Mouse (Mus musculus): ENCODE results near the gene Fgr. TPM values are rescaled to one million over a fixed set of nuclear protein-coding genes. Genes with fewer than 3 reads are reported as not detected.
A peak's percentile ranks its signal among the peaks of the same experiment; 100 is the strongest.

The Fgr gene
- polyA plus RNA-seq, 1 experiment from 2014 or later, result 0.15 TPM

GRCm38 (mm10) chr4:133017597-133018262 lies 43.8 kb downstream of the Fgr start:
- no peak overlapping the region for H3K4me2 ChIP-seq (replicated peaks; ENCODE audit: low read depth)
- TF ChIP-seq EP300 (optimal IDR thresholded peaks at IDR 0.05) (no peak), CTCF (IDR thresholded peaks at IDR 0.05; ENCODE audit: low read depth) (no peak)
- H3K4me1 ChIP-seq (replicated peaks; ENCODE audit: control insufficient read depth, insufficient read depth), result peaks cover 31% of the 10 kb centered on the region
- DNase-seq (ENCODE audit: low spot score), result no peak
- no peak overlapping the region for H3K4me3 ChIP-seq (ENCODE audit: low read depth, low read length)
- ATAC-seq (ENCODE audit: low FRiP score, low TSS enrichment), result no peak
- peak overlapping the region; percentile 18 for H3K9ac ChIP-seq (ENCODE audit: low read length)
- no peaks in the 10 kb centered on the region for H3K9me3 ChIP-seq (ENCODE audit: control insufficient read depth, low read length)
- WGBS, result 59% methylated on average over 6 of the region's 6 CpGs
- H3K27me3 ChIP-seq (ENCODE audit: control insufficient read depth, insufficient read depth, low read length), result no peaks in the 10 kb centered on the region
- no peaks in the 10 kb centered on the region for H3K36me3 ChIP-seq (ENCODE audit: control insufficient read depth, insufficient read depth, low read length)
- H3K27ac ChIP-seq (replicated peaks), result peak overlapping the region; percentile 76

GRCm38 (mm10) chr4:133018263-133018798 lies 44.4 kb downstream of the Fgr start:
- peaks cover 30% of the 10 kb centered on the region for H3K4me1 ChIP-seq (replicated peaks; ENCODE audit: control insufficient read depth, insufficient read depth)
- H3K4me3 ChIP-seq (ENCODE audit: low read depth, low read length), result no peak overlapping the region
- H3K9ac ChIP-seq (ENCODE audit: low read length), result peak overlapping the region; percentile 18; the same call in 1 of the 2 replicates
- ATAC-seq (ENCODE audit: low FRiP score, low TSS enrichment) (no peak), DNase-seq (ENCODE audit: low spot score) (no peak)
- TF ChIP-seq CTCF (IDR thresholded peaks at IDR 0.05; ENCODE audit: low read depth) (no peak), EP300 (optimal IDR thresholded peaks at IDR 0.05) (no peak)
- 72% methylated on average over 3 of the region's 3 CpGs for WGBS
- no peak overlapping the region for H3K27ac ChIP-seq (replicated peaks)
- H3K27me3 ChIP-seq (ENCODE audit: control insufficient read depth, insufficient read depth, low read length), result no peaks in the 10 kb centered on the region
- H3K36me3 ChIP-seq (ENCODE audit: control insufficient read depth, insufficient read depth, low read length), result no peaks in the 10 kb centered on the region
- H3K9me3 ChIP-seq (ENCODE audit: control insufficient read depth, low read length), result no peaks in the 10 kb centered on the region
- no peak overlapping the region for H3K4me2 ChIP-seq (replicated peaks; ENCODE audit: low read depth)

- TF ChIP-seq CTCF (IDR thresholded peaks at IDR 0.05; ENCODE audit: low read depth), result no peak
- TF ChIP-seq EP300 (optimal IDR thresholded peaks at IDR 0.05), result no peak
- Histone ChIP-seq H3K27me3 (ENCODE audit: control insufficient read depth, insufficient read depth, low read length) (no peaks in the 10 kb centered on the region), H3K27ac (replicated peaks) (peak overlapping the region; percentile 45), H3K36me3 (ENCODE audit: control insufficient read depth, insufficient read depth, low read length) (no peaks in the 10 kb centered on the region), H3K4me3 (ENCODE audit: low read depth, low read length) (no peak overlapping the region), H3K4me1 (replicated peaks; ENCODE audit: control insufficient read depth, insufficient read depth) (peaks cover 38% of the 10 kb centered on the region), H3K9me3 (ENCODE audit: control insufficient read depth, low read length) (no peaks in the 10 kb centered on the region), H3K9ac (ENCODE audit: low read length) (peak overlapping the region; percentile 18; the same call in 1 of the 2 replicates), H3K4me2 (replicated peaks; ENCODE audit: low read depth) (no peak overlapping the region)
- no peak for DNase-seq (ENCODE audit: low spot score)
- 13% methylated on average over 2 of the region's 6 CpGs for WGBS
- ATAC-seq (ENCODE audit: low FRiP score, low TSS enrichment), result no peak; the same call in 1 of the 2 replicates
Measured at GRCm38 (mm10) chr4:133020721-133021120, 46.8 kb downstream of the Fgr start.

- no peaks in the 10 kb centered on the region for H3K36me3 ChIP-seq (ENCODE audit: control insufficient read depth, insufficient read depth, low read length)
- ATAC-seq (ENCODE audit: low FRiP score, low TSS enrichment), result no peak
- H3K4me3 ChIP-seq (ENCODE audit: low read depth, low read length), result no peak overlapping the region
- H3K4me1 ChIP-seq (replicated peaks; ENCODE audit: control insufficient read depth, insufficient read depth), result peaks cover 34% of the 10 kb centered on the region
- 30% methylated on average over 9 of the region's 9 CpGs for WGBS
- H3K27ac ChIP-seq (replicated peaks), result peak overlapping the region; percentile 40; the same call in 1 of the 2 replicates
- no peak overlapping the region for H3K9ac ChIP-seq (ENCODE audit: low read length)
- H3K4me2 ChIP-seq (replicated peaks; ENCODE audit: low read depth), result 0 out of 2 replicates have a peak overlapping the region, but pooled peaks have one; percentile 14
- H3K27me3 ChIP-seq (ENCODE audit: control insufficient read depth, insufficient read depth, low read length), result no peaks in the 10 kb centered on the region
- TF ChIP-seq EP300 (optimal IDR thresholded peaks at IDR 0.05) (no peak), CTCF (IDR thresholded peaks at IDR 0.05; ENCODE audit: low read depth) (no peak)
- no peaks in the 10 kb centered on the region for H3K9me3 ChIP-seq (ENCODE audit: control insufficient read depth, low read length)
- DNase-seq (ENCODE audit: low spot score), result no peak
Measured at GRCm38 (mm10) chr4:133021181-133021671, 47.3 kb downstream of the Fgr start.

- no peak for ATAC-seq (ENCODE audit: low FRiP score, low TSS enrichment)
- TF ChIP-seq CTCF (IDR thresholded peaks at IDR 0.05; ENCODE audit: low read depth), result no peak
- no peak for TF ChIP-seq EP300 (optimal IDR thresholded peaks at IDR 0.05)
- Histone ChIP-seq H3K4me1 (replicated peaks; ENCODE audit: control insufficient read depth, insufficient read depth) (peaks cover 31% of the 10 kb centered on the region), H3K4me2 (replicated peaks; ENCODE audit: low read depth) (no peak overlapping the region), H3K9me3 (ENCODE audit: control insufficient read depth, low read length) (no peaks in the 10 kb centered on the region), H3K27ac (replicated peaks) (no peak overlapping the region), H3K36me3 (ENCODE audit: control insufficient read depth, insufficient read depth, low read length) (no peaks in the 10 kb centered on the region), H3K4me3 (ENCODE audit: low read depth, low read length) (no peak overlapping the region), H3K9ac (ENCODE audit: low read length) (no peak overlapping the region), H3K27me3 (ENCODE audit: control insufficient read depth, insufficient read depth, low read length) (no peaks in the 10 kb centered on the region)
- no peak for DNase-seq (ENCODE audit: low spot score)
- WGBS, result 60% methylated on average over 13 of the region's 14 CpGs
Measured at GRCm38 (mm10) chr4:133022217-133022616, 48.3 kb downstream of the Fgr start.
